Mouse (Mus musculus) testis, adult 2 months (tissue): Measurements from ENCODE around the gene Pnpla5.

Source experiments
- CTCF ChIP-seq: fragments of 200-500 bp; IDR thresholded peaks from 2 replicates; pipeline ENCODE4 v1.5.1; 2012; ENCODE audit warnings: low read depth, mild to moderate bottlenecking, inconsistent platforms, low read length, moderate library complexity; ENCODE audit not compliant: control insufficient read depth, insufficient read depth, insufficient replicate concordance
- POLR2A ChIP-seq: fragments of 200-500 bp; IDR thresholded peaks from 2 replicates; pipeline ENCODE4 v1.6.1; 2012; ENCODE audit warnings: low read depth, mild to moderate bottlenecking, inconsistent platforms, low read length, moderate library complexity; ENCODE audit not compliant: control insufficient read depth

- no peak for TF ChIP-seq POLR2A
- no peak for TF ChIP-seq CTCF
These were observed 49.9 kb downstream of the Pnpla5 start for GRCm38 (mm10) chr15:84073058-84073457.
